Mouse (Mus musculus): ENCODE data around the gene Ppargc1a.

The Ppargc1a gene

GRCm38 (mm10) chr5:51415456-51415855 lies 152.1 kb downstream of the Ppargc1a start:
- no peak for DNase-seq (ENCODE audit: low read depth, low spot score)

GRCm38 (mm10) chr5:51412303-51413117 lies 155.0 kb downstream of the Ppargc1a start:
- DNase-seq (ENCODE audit: low read depth, low spot score) = peak; percentile 22

- DNase-seq (ENCODE audit: low read depth, low spot score) = no peak
These were observed 157.5 kb downstream of the Ppargc1a start for GRCm38 (mm10) chr5:51410006-51410405.

- no peak for DNase-seq (ENCODE audit: low read depth, low spot score)
These were observed 161.1 kb downstream of the Ppargc1a start for GRCm38 (mm10) chr5:51406406-51406805.

All from brain, adult 2 months (tissue).